In the genomic region with DNA sequence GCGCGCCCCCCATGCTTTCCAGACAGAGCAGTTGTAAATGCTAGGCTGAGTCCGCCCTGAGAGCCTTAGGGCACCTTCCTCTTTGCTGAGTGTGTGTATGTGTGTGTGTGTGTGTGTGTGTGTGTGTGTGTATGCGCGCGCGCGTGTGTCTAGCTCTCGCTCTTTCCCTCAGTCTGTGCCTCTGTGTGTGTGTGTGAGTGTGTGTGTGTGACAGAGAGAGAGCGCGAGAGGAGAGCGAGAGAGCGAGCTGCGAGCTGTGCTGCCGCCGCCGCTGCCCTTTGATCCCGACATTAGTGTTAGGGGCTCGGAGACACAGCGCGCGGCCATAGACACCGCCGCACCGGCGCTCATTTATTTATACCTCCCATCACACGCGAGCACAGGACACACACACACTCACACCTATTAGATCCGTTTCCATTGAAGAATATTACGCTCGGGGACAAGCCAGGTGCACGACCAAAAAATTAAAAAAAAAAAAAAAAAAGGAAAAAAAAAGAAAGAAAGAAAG, we compare ENCODE assay signal across 8 mouse cellular contexts. TPM values are rescaled to one million over a fixed set of nuclear protein-coding genes. Genes with fewer than 3 reads are reported as not detected.
DNase-seq lines count a peak whose midpoint lies in the region; ATAC-seq and TF ChIP-seq lines count a peak whose summit lies in the region.

A gene (plus strand): TSS at position 461 of the 511 bp plus-strand sequence.

- DNase-seq in T-cell, adult 2 months (ENCODE audit: low spot score), result peak; percentile 85
- peak; percentile 81 to 83 for DNase-seq in cerebellum, postnatal 25 days
- DNase-seq in gastrocnemius, adult 2 months, result peak; percentile 75
- DNase-seq in left cerebral cortex, adult 8-10 months (ENCODE audit: low spot score in 2 of 2), result peak; percentile 55 to 73
- peak; percentile 70 for DNase-seq in retina, postnatal 7 days (ENCODE audit: low read depth, low spot score)
- peak; percentile 63 to 67 for DNase-seq in urinary bladder, adult 18-20 months (ENCODE audit: low spot score in 2 of 2)

- peak within 1 kb of the TSS; percentile 99 for H3K9ac ChIP-seq in hindbrain, embryonic 16.5 days (ENCODE audit: low read depth, low read length)

- peak; percentile 72 for ATAC-seq in hindbrain, embryonic 16.5 days

- peak within 1 kb of the TSS; percentile 89 for H3K4me2 ChIP-seq in hindbrain, embryonic 16.5 days (ENCODE audit: low read length)

- peak within 1 kb of the TSS; percentile 91 for H3K4me3 ChIP-seq in gastrocnemius, adult 2 months
- H3K4me3 ChIP-seq in hindbrain, embryonic 16.5 days (ENCODE audit: low read length), result peak within 1 kb of the TSS; percentile 83
- peak within 1 kb of the TSS; percentile 52 for H3K4me3 ChIP-seq in macrophage (ENCODE audit: inconsistent target)

- intact Hi-C loops in gastrocnemius, adult 2 months (cut with DNase I), result loop anchor here (5.0 kb wide), 6 partner anchors 54 to 534 kb away; a partner anchor contains a TSS

- H3K27me3 ChIP-seq in hindbrain, embryonic 16.5 days (replicated peaks; ENCODE audit: control insufficient read depth, insufficient read depth, low read length), result no peaks in the 10 kb centered on the region

- peak within 1 kb of the TSS; percentile 96 for H3K27ac ChIP-seq in gastrocnemius, adult 2 months
- peak within 1 kb of the TSS; percentile 99 for H3K27ac ChIP-seq in hindbrain, embryonic 16.5 days (ENCODE audit: low read depth, low read length)
- no peak within 1 kb of the TSS for H3K27ac ChIP-seq in macrophage

- no peak for TF ChIP-seq CTCF in gastrocnemius, adult 2 months (IDR thresholded peaks at IDR 0.05)

- no peaks in the 10 kb centered on the region for H3K79me2 ChIP-seq in macrophage (ENCODE audit: inconsistent target)

- peaks cover 10% of the 10 kb centered on the region for H3K4me1 ChIP-seq in hindbrain, embryonic 16.5 days (ENCODE audit: control insufficient read depth, insufficient read depth, low read depth, low read length)

- WGBS in hindbrain, embryonic 16.5 days, result under 1% methylated on average over 32 of the region's 32 CpGs
- under 1% methylated on average over 18 of the region's 32 CpGs for WGBS in macrophage (ENCODE audit: missing documents)

- H3K9me3 ChIP-seq in hindbrain, embryonic 16.5 days (ENCODE audit: control insufficient read depth, low read length), result no peaks in the 10 kb centered on the region

- no peaks in the 10 kb centered on the region for H3K36me3 ChIP-seq in hindbrain, embryonic 16.5 days (ENCODE audit: control insufficient read depth, insufficient read depth, low read length)
- no peaks in the 10 kb centered on the region for H3K36me3 ChIP-seq in macrophage (ENCODE audit: inconsistent target)

RNA-seq across cellular contexts. Expression of the gene that starts here (rescaled TPM):
- total RNA-seq in gastrocnemius, adult 2 months (2021), result 1 to 10 TPM; 2.7 to 7.1 TPM
- 9.2 and 10.1 TPM in 2 replicates for polyA plus RNA-seq in hindbrain, embryonic 16.5 days (2015; fragmentation: Nextera tagmentation; extraction: Ambion mirVana)
- 10 to 100 TPM; 39.1 to 45.0 (median 44.3) TPM for total RNA-seq in left cerebral cortex, adult 8-10 months (2022)
- total RNA-seq in macrophage (2018; cell fraction: chromatin; rRNA removed), result 1 to 10 TPM in 14 of 26 experiments, under 1 TPM in 10, not detected in 2; 0.13 to 7.4 (median 1.9) TPM
- total RNA-seq in macrophage (2018; cell fraction: cytosol; rRNA removed), result under 1 TPM; 0.03 to 0.77 (median 0.33) TPM
- total RNA-seq in macrophage (2018; cell fraction: nucleus; rRNA removed), result 1 to 10 TPM in 13 of 26 experiments, under 1 TPM in 13; 0.11 to 6.1 (median 1.0) TPM
- polyA plus RNA-seq in macrophage (2018), result 0.19 to 0.60 TPM (median 0.20 TPM) in 3 replicates

Comparison
In these comparisons a context has a peak if more than half of its experiments do, and no peak if none do; other contexts are left out.
1. RNA of the gene that starts here (total RNA-seq): 39.1 to 45.0 TPM in left cerebral cortex, adult 8-10 months; 2.7 to 7.1 TPM in gastrocnemius, adult 2 months; every median in the first group is over 4 times any median in the second.
2. Peak in every context shown above with its lines, with median percentiles within 50 percentile points of each other: DNase-seq and H3K4me3 ChIP-seq.